Mouse (Mus musculus): ENCODE measurements around the gene Mgat4b. TPM values are rescaled to one million over a fixed set of nuclear protein-coding genes. Genes with fewer than 3 reads are reported as not detected.

Gene Mgat4b
- polyA plus RNA-seq, 1 experiment: 89.2 TPM

DNA sequence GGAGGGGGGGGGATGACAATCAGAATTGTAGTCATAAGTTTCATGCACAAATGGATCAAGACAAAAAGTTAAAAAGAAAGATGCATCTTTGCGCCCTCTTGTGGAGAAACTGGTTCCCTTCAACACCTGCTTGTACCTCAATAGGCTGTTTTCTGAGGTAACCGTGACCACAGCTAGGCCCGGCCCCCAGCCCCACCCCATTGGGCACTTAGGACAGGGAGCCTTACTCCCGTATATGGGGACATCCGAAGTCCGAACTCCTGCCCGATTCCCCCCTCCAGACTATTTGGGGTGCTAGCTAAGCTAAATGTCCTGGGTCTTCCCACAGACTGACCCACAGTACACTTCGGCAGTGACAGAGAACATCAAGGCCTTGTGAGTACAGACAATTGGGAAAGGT is 20.7 kb downstream of the Mgat4b start:
- H3K36me3 ChIP-seq (ENCODE audit: control insufficient read depth, insufficient read depth): peaks cover 21% of the 10 kb centered on the region
- H3K4me3 ChIP-seq: no peak overlapping the region
- H3K79me2 ChIP-seq (ENCODE audit: control insufficient read depth, insufficient read depth): peaks cover 14% of the 10 kb centered on the region
- no peak overlapping the region for H3ac ChIP-seq (ENCODE audit: control insufficient read depth, insufficient read length)
- no peak for TF ChIP-seq MYOD1 (IDR thresholded peaks at IDR 0.05; ENCODE audit: control insufficient read depth in 1 of 3, insufficient read length in 2 of 3, low read depth in 2 of 3)
- TF ChIP-seq POLR2A (IDR thresholded peaks at IDR 0.05; ENCODE audit: insufficient read length, low read depth): no peak
- H3K4me2 ChIP-seq (ENCODE audit: low read depth): no peak overlapping the region
- no peaks in the 10 kb centered on the region for H3K27me3 ChIP-seq (ENCODE audit: control insufficient read depth, insufficient read depth, insufficient read length)

DNA sequence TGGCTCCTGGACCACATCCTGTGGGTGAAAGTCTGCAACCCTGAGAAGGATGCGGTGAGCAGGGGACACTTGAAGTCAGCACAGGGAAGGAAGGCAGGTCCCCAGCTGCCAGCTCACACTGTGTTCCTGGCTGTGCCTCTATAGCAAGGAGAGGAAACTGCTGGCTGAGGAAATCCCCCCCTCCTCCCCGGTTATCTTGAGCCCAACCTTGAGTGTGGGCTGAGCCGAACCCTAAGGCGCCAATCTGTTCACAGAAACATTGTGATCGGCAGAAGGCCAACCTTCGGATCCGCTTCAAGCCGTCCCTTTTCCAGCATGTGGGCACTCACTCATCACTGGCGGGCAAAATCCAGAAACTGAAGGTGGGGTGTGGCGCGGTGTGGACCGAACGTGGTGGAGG is 22.3 kb downstream of the Mgat4b start:
- Histone ChIP-seq H3ac (ENCODE audit: control insufficient read depth, insufficient read length) (no peak overlapping the region), H3K27me3 (ENCODE audit: control insufficient read depth, insufficient read depth, insufficient read length) (no peaks in the 10 kb centered on the region), H3K4me3 (no peak overlapping the region), H3K36me3 (ENCODE audit: control insufficient read depth, insufficient read depth) (peaks cover 21% of the 10 kb centered on the region), H3K79me2 (ENCODE audit: control insufficient read depth, insufficient read depth) (peaks cover under 1% of the 10 kb centered on the region), H3K4me2 (ENCODE audit: low read depth) (no peak overlapping the region)
- TF ChIP-seq CEBPB (IDR thresholded peaks at IDR 0.05; ENCODE audit: insufficient read depth, poor library complexity, severe bottlenecking) (no peak), POLR2A (IDR thresholded peaks at IDR 0.05; ENCODE audit: insufficient read length, low read depth) (no peak), E2F4 (IDR thresholded peaks at IDR 0.05; ENCODE audit: insufficient read depth) (no peak), TCF3 (IDR thresholded peaks at IDR 0.05; ENCODE audit: insufficient read length, low read depth) (no peak), USF1 (IDR thresholded peaks at IDR 0.05; ENCODE audit: low read depth) (no peak), REST (IDR thresholded peaks at IDR 0.05; ENCODE audit: insufficient read depth, insufficient read length) (no peak), POLR2AphosphoS2 (IDR thresholded peaks at IDR 0.05; ENCODE audit: insufficient read length, low read depth) (no peak), MYOG (IDR thresholded peaks at IDR 0.05; ENCODE audit: control insufficient read depth in 1 of 3, insufficient read depth in 1 of 3, insufficient read length in 2 of 3, low read depth in 2 of 3) (no peak), MYOD1 (IDR thresholded peaks at IDR 0.05; ENCODE audit: control insufficient read depth in 1 of 3, insufficient read length in 2 of 3, low read depth in 2 of 3) (no peak), TCF12 (IDR thresholded peaks at IDR 0.05; ENCODE audit: insufficient read depth, poor library complexity, severe bottlenecking) (no peak), SRF (IDR thresholded peaks at IDR 0.05; ENCODE audit: control insufficient read depth, insufficient read length, low read depth) (no peak), MAX (IDR thresholded peaks at IDR 0.05; ENCODE audit: low read depth) (no peak)

DNA sequence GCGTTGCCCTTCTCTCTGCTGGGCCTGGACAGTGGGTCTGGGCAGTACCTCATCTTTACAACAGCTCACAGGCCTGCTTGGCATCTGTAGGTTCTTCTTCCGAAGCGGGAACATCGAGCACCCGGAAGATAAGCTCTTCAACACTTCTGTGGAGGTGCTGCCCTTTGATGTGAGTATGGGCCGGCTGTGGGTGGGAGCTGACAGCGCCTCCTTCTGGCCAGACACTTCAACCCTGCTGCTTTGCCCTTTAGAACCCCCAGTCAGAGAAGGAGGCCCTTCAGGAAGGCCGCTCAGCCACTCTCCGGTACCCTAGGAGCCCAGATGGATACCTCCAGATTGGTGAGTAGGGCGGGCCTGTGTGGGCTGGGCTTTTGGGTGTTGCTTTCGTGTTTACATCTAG is 23.3 kb downstream of the Mgat4b start:
- no peaks in the 10 kb centered on the region for H3K79me2 ChIP-seq (ENCODE audit: control insufficient read depth, insufficient read depth)
- H3K4me2 ChIP-seq (ENCODE audit: low read depth): no peak overlapping the region
- H3K27me3 ChIP-seq (ENCODE audit: control insufficient read depth, insufficient read depth, insufficient read length): no peaks in the 10 kb centered on the region
- TF ChIP-seq SRF (IDR thresholded peaks at IDR 0.05; ENCODE audit: control insufficient read depth, insufficient read length, low read depth) (no peak), CEBPB (IDR thresholded peaks at IDR 0.05; ENCODE audit: insufficient read depth, poor library complexity, severe bottlenecking) (no peak), MYOG (IDR thresholded peaks at IDR 0.05; ENCODE audit: control insufficient read depth in 1 of 3, insufficient read depth in 1 of 3, insufficient read length in 2 of 3, low read depth in 2 of 3) (no peak), E2F4 (IDR thresholded peaks at IDR 0.05; ENCODE audit: insufficient read depth) (no peak), USF1 (IDR thresholded peaks at IDR 0.05; ENCODE audit: low read depth) (no peak), MYOD1 (IDR thresholded peaks at IDR 0.05; ENCODE audit: control insufficient read depth in 1 of 3, insufficient read length in 2 of 3, low read depth in 2 of 3) (no peak), MAX (IDR thresholded peaks at IDR 0.05; ENCODE audit: low read depth) (no peak), REST (IDR thresholded peaks at IDR 0.05; ENCODE audit: insufficient read depth, insufficient read length) (no peak), POLR2A (IDR thresholded peaks at IDR 0.05; ENCODE audit: insufficient read length, low read depth) (no peak)
- no peak overlapping the region for H3K4me3 ChIP-seq
- no peak overlapping the region for H3ac ChIP-seq (ENCODE audit: control insufficient read depth, insufficient read length)
- peaks cover 21% of the 10 kb centered on the region for H3K36me3 ChIP-seq (ENCODE audit: control insufficient read depth, insufficient read depth)

DNA sequence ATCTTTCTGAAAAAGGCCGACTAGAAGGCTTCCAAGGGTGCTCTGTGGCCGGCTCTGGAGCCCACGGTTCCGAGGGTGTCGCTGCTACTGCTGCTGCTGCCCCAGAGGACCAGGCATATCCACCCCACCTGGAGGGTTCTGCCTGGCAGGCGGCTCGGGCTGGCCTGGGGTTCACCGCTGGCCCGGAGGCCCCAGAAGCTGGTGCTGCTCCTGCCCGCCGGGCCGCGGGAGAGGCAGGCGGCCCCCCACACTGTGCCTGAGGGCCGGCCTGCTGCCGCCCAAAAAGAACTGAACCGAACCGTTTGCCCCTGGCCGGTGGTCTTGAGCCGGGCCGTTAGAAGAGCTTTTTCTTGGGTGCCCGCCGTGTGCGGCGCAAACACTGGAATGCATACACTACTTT is 23.9 kb downstream of the Mgat4b start:
- Histone ChIP-seq H3K4me3 (no peak overlapping the region), H3K36me3 (ENCODE audit: control insufficient read depth, insufficient read depth) (peaks cover 21% of the 10 kb centered on the region), H3ac (ENCODE audit: control insufficient read depth, insufficient read length) (no peak overlapping the region), H3K4me2 (ENCODE audit: low read depth) (no peak overlapping the region), H3K27me3 (ENCODE audit: control insufficient read depth, insufficient read depth, insufficient read length) (no peaks in the 10 kb centered on the region), H3K79me2 (ENCODE audit: control insufficient read depth, insufficient read depth) (no peaks in the 10 kb centered on the region)
- TF ChIP-seq TCF3 (IDR thresholded peaks at IDR 0.05; ENCODE audit: insufficient read length, low read depth): no peak
- TF ChIP-seq SRF (IDR thresholded peaks at IDR 0.05; ENCODE audit: control insufficient read depth, insufficient read length, low read depth): no peak
- TF ChIP-seq CEBPB (IDR thresholded peaks at IDR 0.05; ENCODE audit: insufficient read depth, poor library complexity, severe bottlenecking): no peak
- no peak for TF ChIP-seq MAX (IDR thresholded peaks at IDR 0.05; ENCODE audit: low read depth)
- no peak for TF ChIP-seq REST (IDR thresholded peaks at IDR 0.05; ENCODE audit: insufficient read depth, insufficient read length)
- no peak for TF ChIP-seq MYOG (IDR thresholded peaks at IDR 0.05; ENCODE audit: control insufficient read depth in 1 of 3, insufficient read depth in 1 of 3, insufficient read length in 2 of 3, low read depth in 2 of 3)
- no peak for TF ChIP-seq TCF12 (IDR thresholded peaks at IDR 0.05; ENCODE audit: insufficient read depth, poor library complexity, severe bottlenecking)
- TF ChIP-seq E2F4 (IDR thresholded peaks at IDR 0.05; ENCODE audit: insufficient read depth): no peak
- no peak for TF ChIP-seq POLR2A (IDR thresholded peaks at IDR 0.05; ENCODE audit: insufficient read length, low read depth)
- no peak for TF ChIP-seq USF1 (IDR thresholded peaks at IDR 0.05; ENCODE audit: low read depth)
- no peak for TF ChIP-seq MYOD1 (IDR thresholded peaks at IDR 0.05; ENCODE audit: control insufficient read depth in 1 of 3, insufficient read length in 2 of 3, low read depth in 2 of 3)
- no peak for TF ChIP-seq POLR2AphosphoS2 (IDR thresholded peaks at IDR 0.05; ENCODE audit: insufficient read length, low read depth)

DNA sequence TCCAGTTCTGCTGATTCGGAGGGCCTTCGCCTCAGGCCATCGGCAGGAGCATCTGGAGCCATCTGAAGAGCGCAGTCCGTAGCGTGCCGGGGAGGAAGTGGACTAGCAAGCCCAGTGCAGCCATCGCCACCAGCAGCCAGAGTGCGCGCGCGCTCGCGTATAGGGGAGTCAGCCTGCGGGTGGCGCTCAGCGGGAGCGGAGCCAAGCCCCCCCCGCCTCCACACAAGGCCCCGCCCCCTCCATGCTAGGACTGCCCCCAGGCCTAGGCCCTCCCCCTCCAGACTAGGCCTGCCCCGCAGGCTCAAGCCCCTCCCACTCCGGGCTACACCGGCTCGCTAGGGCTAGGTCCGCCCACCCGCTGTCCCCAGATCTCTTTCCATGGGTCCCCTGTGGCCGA is 25.8 kb downstream of the Mgat4b start:
- no peaks in the 10 kb centered on the region for H3K27me3 ChIP-seq (ENCODE audit: control insufficient read depth, insufficient read depth, insufficient read length)
- H3K79me2 ChIP-seq (ENCODE audit: control insufficient read depth, insufficient read depth): no peaks in the 10 kb centered on the region
- H3ac ChIP-seq (ENCODE audit: control insufficient read depth, insufficient read length): peak overlapping the region; percentile 6
- H3K4me3 ChIP-seq: no peak overlapping the region
- TF ChIP-seq POLR2A (IDR thresholded peaks at IDR 0.05; ENCODE audit: insufficient read length, low read depth) (peak; percentile 50), MYOD1 (IDR thresholded peaks at IDR 0.05; ENCODE audit: control insufficient read depth in 1 of 3, insufficient read length in 2 of 3, low read depth in 2 of 3) (no peak), POLR2AphosphoS2 (IDR thresholded peaks at IDR 0.05; ENCODE audit: insufficient read length, low read depth) (peak; percentile 90)
- H3K4me2 ChIP-seq (ENCODE audit: low read depth): peak overlapping the region; percentile 60
- H3K36me3 ChIP-seq (ENCODE audit: control insufficient read depth, insufficient read depth): peaks cover 20% of the 10 kb centered on the region
